Mouse (Mus musculus): ENCODE data around the gene Olfr469. TPM values are rescaled to one million over a fixed set of nuclear protein-coding genes. Genes with fewer than 3 reads are reported as not detected.

Gene Olfr469
- polyA plus RNA-seq, 1 experiment from 2014 or later, result not detected

DNA sequence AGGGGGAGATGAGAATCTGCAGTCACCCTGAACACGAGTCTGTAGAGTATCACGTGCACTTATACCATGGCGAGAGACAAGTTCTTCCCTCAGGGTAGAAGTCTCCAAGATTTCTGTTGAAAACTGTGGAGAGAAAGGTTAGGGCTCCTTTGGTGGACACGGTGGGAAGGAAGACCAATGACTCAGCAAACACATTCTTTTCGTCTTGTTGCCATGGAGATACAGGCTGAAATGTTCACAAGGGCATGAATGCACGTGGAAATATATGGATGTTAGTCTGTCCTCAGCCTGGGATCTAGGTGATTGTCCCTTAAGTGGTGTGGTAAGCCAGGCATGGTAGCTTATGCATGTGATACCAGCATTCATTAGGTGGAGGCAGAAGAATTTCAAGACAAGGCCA is 54.5 kb downstream of the Olfr469 start:
- ATAC-seq (ENCODE audit: low read depth) (no peak), DNase-seq (no peak)
- Histone ChIP-seq H3K9me3 (replicated peaks) (no peaks in the 10 kb centered on the region), H3K4me1 (replicated peaks) (no peaks in the 10 kb centered on the region), H3K4me2 (no peak overlapping the region), H3K27ac (no peak overlapping the region), H3K36me3 (no peaks in the 10 kb centered on the region), H3K9ac (no peak overlapping the region), H3K27me3 (no peaks in the 10 kb centered on the region), H3K4me3 (replicated peaks) (no peak overlapping the region)
- WGBS (ENCODE audit: insufficient replicate concordance), result 52% methylated on average over 6 of the region's 6 CpGs

Other genes starting within 250 kb of the Olfr469 start
- gene Ppfibp2, start 230.3 kb downstream of the Olfr469 start, polyA plus RNA-seq (2015; fragmentation: Nextera tagmentation; extraction: Ambion mirVana), result 3.0 and 3.5 TPM in 2 replicates
- not detected in 2 replicates for gene 5330417H12Rik, start 200.4 kb downstream of the Olfr469 start, polyA plus RNA-seq (2015; fragmentation: Nextera tagmentation; extraction: Ambion mirVana)
- gene Cyb5r2, start 67.5 kb downstream of the Olfr469 start, polyA plus RNA-seq (2015; fragmentation: Nextera tagmentation; extraction: Ambion mirVana), result 0.03 and 0.09 TPM in 2 replicates
- gene Ovch2, start 24.3 kb downstream of the Olfr469 start, polyA plus RNA-seq (2015; fragmentation: Nextera tagmentation; extraction: Ambion mirVana), result not detected in 2 replicates
- not detected in 2 replicates for gene Olfr467, start 13.3 kb downstream of the Olfr469 start, polyA plus RNA-seq (2015; fragmentation: Nextera tagmentation; extraction: Ambion mirVana)
- gene Olfr470, start 21.9 kb upstream of the Olfr469 start, polyA plus RNA-seq (2015; fragmentation: Nextera tagmentation; extraction: Ambion mirVana), result not detected in 2 replicates
- gene Olfr472, start 72.4 kb upstream of the Olfr469 start, polyA plus RNA-seq (2015; fragmentation: Nextera tagmentation; extraction: Ambion mirVana), result not detected in 2 replicates
- not detected in 2 replicates for gene Olfr473, start 104.9 kb upstream of the Olfr469 start, polyA plus RNA-seq (2015; fragmentation: Nextera tagmentation; extraction: Ambion mirVana)
- not detected in 2 replicates for gene Olfr474, start 129.1 kb upstream of the Olfr469 start, polyA plus RNA-seq (2015; fragmentation: Nextera tagmentation; extraction: Ambion mirVana)
- not detected in 2 replicates for gene Olfr476, start 139.3 kb upstream of the Olfr469 start, polyA plus RNA-seq (2015; fragmentation: Nextera tagmentation; extraction: Ambion mirVana)
- not detected in 2 replicates for gene Olfr477, start 161.2 kb upstream of the Olfr469 start, polyA plus RNA-seq (2015; fragmentation: Nextera tagmentation; extraction: Ambion mirVana)
- not detected in 2 replicates for gene Olfr478, start 208.4 kb upstream of the Olfr469 start, polyA plus RNA-seq (2015; fragmentation: Nextera tagmentation; extraction: Ambion mirVana)
- not detected in 2 replicates for gene Olfr479, start 225.2 kb upstream of the Olfr469 start, polyA plus RNA-seq (2015; fragmentation: Nextera tagmentation; extraction: Ambion mirVana)
- not detected in 2 replicates for gene Olfr480, start 241.8 kb upstream of the Olfr469 start, polyA plus RNA-seq (2015; fragmentation: Nextera tagmentation; extraction: Ambion mirVana)

Measured in liver, embryonic 13.5 days (tissue).